Comparison of ENCODE assay signal across 8 mouse cellular contexts in the genomic region with DNA sequence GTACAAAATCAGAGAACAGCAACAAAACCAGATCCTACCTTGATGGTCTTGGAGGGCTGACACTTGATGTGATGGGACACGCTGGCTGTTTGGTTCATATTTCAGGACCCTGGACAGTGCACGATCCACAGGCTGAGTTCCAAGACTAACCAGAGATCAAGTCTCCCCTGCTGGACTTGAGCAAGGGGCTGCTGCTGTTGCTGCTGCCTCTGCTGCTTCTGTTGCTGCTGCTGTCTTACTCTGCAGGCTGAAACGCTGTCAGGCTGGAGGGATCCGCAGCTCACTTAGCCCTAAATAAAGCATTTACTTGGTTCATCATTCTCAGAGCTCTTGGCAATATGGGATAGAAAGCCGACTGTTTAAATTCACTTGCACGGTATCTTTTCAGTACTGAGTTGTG.
A peak's percentile ranks its signal among the peaks of the same experiment; 100 is the strongest.
DNase-seq lines count a peak whose midpoint lies in the region; ATAC-seq lines count a peak whose summit lies in the region.

No protein-coding gene starts in this region.

- no peak overlapping the region for H3K9ac ChIP-seq in hindbrain, embryonic 11.5 days (ENCODE audit: low read depth, low read length)
- no peak overlapping the region for H3K9ac ChIP-seq in hindbrain, embryonic 13.5 days
- H3K9ac ChIP-seq in neural tube, embryonic 11.5 days (ENCODE audit: low read length): no peak overlapping the region

- no peak overlapping the region for H3K4me3 ChIP-seq in hindbrain, embryonic 11.5 days (ENCODE audit: low read depth, low read length)
- no peak overlapping the region for H3K4me3 ChIP-seq in hindbrain, embryonic 13.5 days
- H3K4me3 ChIP-seq in neural tube, embryonic 11.5 days (ENCODE audit: low read depth, low read length): no peak overlapping the region

- H3K36me3 ChIP-seq in hindbrain, embryonic 11.5 days (ENCODE audit: control insufficient read depth, insufficient read depth, low read length): no peaks in the 10 kb centered on the region
- H3K36me3 ChIP-seq in hindbrain, embryonic 13.5 days: no peaks in the 10 kb centered on the region
- no peaks in the 10 kb centered on the region for H3K36me3 ChIP-seq in neural tube, embryonic 11.5 days (ENCODE audit: control insufficient read depth, insufficient read depth, low read length)

- no peaks in the 10 kb centered on the region for H3K4me1 ChIP-seq in hindbrain, embryonic 11.5 days (replicated peaks; ENCODE audit: control insufficient read depth, insufficient read depth, low read length)
- H3K4me1 ChIP-seq in hindbrain, embryonic 13.5 days (replicated peaks): no peaks in the 10 kb centered on the region
- H3K4me1 ChIP-seq in neural tube, embryonic 11.5 days (ENCODE audit: control insufficient read depth, insufficient read depth, low read length): no peaks in the 10 kb centered on the region

- WGBS in hindbrain, embryonic 11.5 days: 60% methylated on average over 6 of the region's 6 CpGs
- 62% methylated on average over 6 of the region's 6 CpGs for WGBS in hindbrain, embryonic 13.5 days
- 64% methylated on average over 6 of the region's 6 CpGs for WGBS in neural tube, embryonic 11.5 days

- no peak overlapping the region for H3K27ac ChIP-seq in hindbrain, embryonic 11.5 days (ENCODE audit: low read depth, low read length)
- H3K27ac ChIP-seq in hindbrain, embryonic 13.5 days: no peak overlapping the region
- H3K27ac ChIP-seq in neural tube, embryonic 11.5 days (ENCODE audit: low read depth, low read length): no peak overlapping the region

- no peaks in the 10 kb centered on the region for H3K9me3 ChIP-seq in hindbrain, embryonic 11.5 days (ENCODE audit: control insufficient read depth, low read length)
- no peaks in the 10 kb centered on the region for H3K9me3 ChIP-seq in hindbrain, embryonic 13.5 days
- no peaks in the 10 kb centered on the region for H3K9me3 ChIP-seq in neural tube, embryonic 11.5 days (ENCODE audit: control insufficient read depth, low read length)

- no peak overlapping the region for H3K4me2 ChIP-seq in hindbrain, embryonic 11.5 days (replicated peaks; ENCODE audit: low read depth, low read length)
- H3K4me2 ChIP-seq in hindbrain, embryonic 13.5 days: no peak overlapping the region
- no peak overlapping the region for H3K4me2 ChIP-seq in neural tube, embryonic 11.5 days (ENCODE audit: low read depth)

- ATAC-seq in hindbrain, embryonic 11.5 days (ENCODE audit: low FRiP score): no peak
- ATAC-seq in hindbrain, embryonic 13.5 days (ENCODE audit: low FRiP score): no peak
- no peak for ATAC-seq in neural tube, embryonic 11.5 days (ENCODE audit: insufficient read depth, low FRiP score, low TSS enrichment)
- no peak for ATAC-seq in megakaryocyte-erythroid progenitor cell, adult 5-6 weeks (replicated peaks; ENCODE audit: low FRiP score, low TSS enrichment, poor library complexity, severe bottlenecking)

- DNase-seq in hindbrain, embryonic 11.5 days (ENCODE audit: low spot score): peak; percentile 41
- DNase-seq in 3134 (ENCODE audit: extremely low read depth, insufficient read length, low spot score) (peak; percentile 0), adipocyte (ENCODE audit: low spot score) (peak; percentile 4)
- DNase-seq in frontal cortex, postnatal 25 days (ENCODE audit: low spot score in 2 of 2): peak; percentile 13 to 16
- peak; percentile 46 for DNase-seq in neural tube, embryonic 11.5 days (ENCODE audit: low spot score)
- DNase-seq in cerebellum, postnatal 25 days: no peak

- H3K27me3 ChIP-seq in hindbrain, embryonic 11.5 days (ENCODE audit: control insufficient read depth, insufficient read depth, low read length): no peaks in the 10 kb centered on the region
- H3K27me3 ChIP-seq in hindbrain, embryonic 13.5 days: no peaks in the 10 kb centered on the region
- no peaks in the 10 kb centered on the region for H3K27me3 ChIP-seq in neural tube, embryonic 11.5 days (ENCODE audit: control insufficient read depth, insufficient read depth, low read length)

Comparison
In these comparisons a context has a peak if more than half of its experiments do, and no peak if none do; other contexts are left out.
1. DNase-seq: peak in hindbrain, embryonic 11.5 days (single experiment), 3134 (single experiment), adipocyte (single experiment), frontal cortex, postnatal 25 days (2 of 2) and neural tube, embryonic 11.5 days (single experiment); none in cerebellum, postnatal 25 days (0 of 2).